Mouse (Mus musculus) forebrain, postnatal 0 days (tissue): ENCODE measurements around the gene Phactr2. TPM values are rescaled to one million over a fixed set of nuclear protein-coding genes. Genes with fewer than 3 reads are reported as not detected.

Experiments
- ATAC-seq: fragments of 200-750 bp; cut with Nextera tagmentation; 2 replicates; pipeline ENCODE4 v1.8.0; 2017; ENCODE audit warnings: mild to moderate bottlenecking, moderate library complexity
- DNase-seq: peaks from one replicate; pipeline ENCODE4 v3.0.0-alpha.2; 2015
- H3K27ac ChIP-seq: fragments of 300-500 bp; sonication (generic); 2 replicates; pipeline ENCODE4 v1.5.1; 2014; ENCODE audit warnings: low read depth, mild to moderate bottlenecking, antibody characterized with exemption, low read length, moderate library complexity, mixed read lengths
- H3K27me3 ChIP-seq: fragments of 300-500 bp; sonication (generic); 2 replicates; pipeline ENCODE4 v1.6.1; 2014; ENCODE audit warnings: mild to moderate bottlenecking, low read length, mixed read lengths; ENCODE audit not compliant: insufficient read depth
- H3K36me3 ChIP-seq: fragments of 300-500 bp; sonication (generic); 2 replicates; pipeline ENCODE4 v1.6.1; 2014; ENCODE audit warnings: mild to moderate bottlenecking, moderate library complexity; ENCODE audit not compliant: insufficient read depth
- H3K4me1 ChIP-seq: fragments of 300-500 bp; sonication (generic); 2 replicates; pipeline ENCODE4 v1.6.1; 2014; ENCODE audit warnings: antibody characterized with exemption; ENCODE audit not compliant: insufficient read depth
- H3K4me2 ChIP-seq: fragments of 300-500 bp; sonication (generic); 2 replicates; pipeline ENCODE4 v1.6.1; 2014; ENCODE audit warnings: low read depth, mild to moderate bottlenecking, moderate library complexity
- H3K4me3 ChIP-seq: fragments of 300-500 bp; sonication (generic); 2 replicates; pipeline ENCODE4 v1.5.1; 2014; ENCODE audit warnings: low read depth, low read length, mixed read lengths
- H3K9ac ChIP-seq: fragments of 300-500 bp; sonication (generic); 2 replicates; pipeline ENCODE4 v1.6.1; 2014; ENCODE audit warnings: mild to moderate bottlenecking
- H3K9me3 ChIP-seq: fragments of 300-500 bp; sonication (generic); 2 replicates; pipeline ENCODE4 v1.6.1; 2016; ENCODE audit warnings: low read length
- CTCF ChIP-seq: sonication (generic); IDR thresholded peaks from 2 replicates; pipeline ENCODE4 v1.5.1; 2016; ENCODE audit warnings: antibody characterized with exemption, control low read depth, low read depth
- WGBS: fragments of 180-500 bp; shearing (Covaris S2); extraction: QIAGEN DNeasy Blood & Tissue Kit; methylation state at CpG from one replicate; pipeline ENCODE4 v1.1.7; 2014; 5-methylcytosine and 5-hydroxymethylcytosine counted together
- polyA plus RNA-seq: library from polyadenylated mRNA; unstranded; fragments of >200 nt; fragmentation: Nextera tagmentation; extraction: Ambion mirVana; gene quantifications from 2 replicates; pipeline ENCODE4 v1.2.1, GENCODE M21; 2015
- total RNA-seq: library from RNA; depleted of rRNA; stranded (reverse); fragments of >200 nt; gene quantifications from 2 replicates; pipeline ENCODE4 v1.2.3, GENCODE M21; 2014

Phactr2 gene
- total and polyA plus RNA-seq, 2 experiments from 2014 or later: 8.1 to 10.5 TPM

DNA sequence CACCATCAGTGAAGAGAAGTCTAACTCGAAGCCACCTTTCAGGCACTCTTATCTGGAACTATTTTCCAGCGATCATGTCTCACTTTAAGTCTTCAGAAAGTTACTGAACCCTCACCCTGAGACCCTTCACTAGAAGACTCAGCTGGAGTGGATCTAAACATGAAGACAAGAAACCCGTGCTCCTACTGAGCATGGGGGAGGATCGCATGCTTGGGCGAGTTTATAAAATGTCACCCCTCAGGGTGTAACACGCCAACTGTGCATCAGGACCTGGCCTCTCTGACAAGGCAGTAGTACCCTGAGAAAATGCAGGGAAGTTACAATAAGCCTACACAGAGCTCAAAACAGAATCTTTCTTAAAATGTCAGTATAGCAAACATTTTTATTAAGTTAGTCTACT, 161.6 kb downstream of the Phactr2 start:
- H3K4me1 ChIP-seq: no peaks in the 10 kb centered on the region
- ATAC-seq (no peak), DNase-seq (no peak)
- H3K4me3 ChIP-seq: no peak overlapping the region
- H3K4me2 ChIP-seq: no peak overlapping the region
- WGBS: 49% methylated on average over 6 of the region's 6 CpGs
- no peaks in the 10 kb centered on the region for H3K9me3 ChIP-seq
- TF ChIP-seq CTCF: no peak
- no peak overlapping the region for H3K9ac ChIP-seq
- H3K27ac ChIP-seq: no peak overlapping the region
- no peaks in the 10 kb centered on the region for H3K36me3 ChIP-seq
- H3K27me3 ChIP-seq: no peaks in the 10 kb centered on the region

GRCm38 (mm10) chr10:13311612-13312011, 162.6 kb downstream of the Phactr2 start:
- no peak overlapping the region for H3K4me2 ChIP-seq
- H3K36me3 ChIP-seq: no peaks in the 10 kb centered on the region
- no peak for DNase-seq
- TF ChIP-seq CTCF: no peak
- no peak overlapping the region for H3K27ac ChIP-seq
- H3K9me3 ChIP-seq: no peaks in the 10 kb centered on the region
- no peaks in the 10 kb centered on the region for H3K4me1 ChIP-seq
- H3K9ac ChIP-seq: no peak overlapping the region
- H3K4me3 ChIP-seq: no peak overlapping the region
- no peak; the same call in 1 of the 2 replicates for ATAC-seq
- 13% methylated on average over 6 of the region's 6 CpGs for WGBS
- H3K27me3 ChIP-seq: no peaks in the 10 kb centered on the region

DNA sequence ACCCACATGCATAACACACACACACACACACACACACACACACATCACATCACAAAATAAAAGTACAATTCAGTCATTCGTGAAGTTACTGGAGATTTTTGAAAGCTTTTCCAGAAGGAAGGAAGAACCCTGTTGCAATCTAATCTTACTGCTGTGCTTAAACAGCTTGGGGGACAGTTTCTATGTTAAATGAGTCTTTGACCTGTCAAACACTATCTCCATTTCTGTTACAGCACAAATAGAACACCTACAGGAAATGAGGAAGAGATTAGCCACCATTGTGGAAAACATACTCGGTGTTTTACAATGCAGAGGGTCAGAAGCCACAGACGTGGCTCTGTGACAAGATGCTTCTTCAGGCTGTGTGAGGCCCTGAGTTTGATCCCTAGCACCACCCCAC, 164.1 kb downstream of the Phactr2 start:
- no peak for TF ChIP-seq CTCF
- H3K9ac ChIP-seq: no peak overlapping the region
- DNase-seq: no peak
- WGBS: 76% methylated on average over 3 of the region's 3 CpGs
- no peaks in the 10 kb centered on the region for H3K9me3 ChIP-seq
- ATAC-seq: no peak
- H3K4me3 ChIP-seq: no peak overlapping the region
- H3K36me3 ChIP-seq: no peaks in the 10 kb centered on the region
- no peaks in the 10 kb centered on the region for H3K27me3 ChIP-seq
- no peak overlapping the region for H3K4me2 ChIP-seq
- H3K4me1 ChIP-seq: no peaks in the 10 kb centered on the region
- H3K27ac ChIP-seq: no peak overlapping the region

GRCm38 (mm10) chr10:13304641-13305241, 169.5 kb downstream of the Phactr2 start:
- 18% methylated on average over 10 of the region's 10 CpGs for WGBS
- H3K27me3 ChIP-seq: no peaks in the 10 kb centered on the region
- H3K4me2 ChIP-seq: peak overlapping the region; percentile 19; the same call in 1 of the 2 replicates
- H3K4me1 ChIP-seq: no peaks in the 10 kb centered on the region
- no peaks in the 10 kb centered on the region for H3K36me3 ChIP-seq
- ATAC-seq (peak; percentile 78), DNase-seq (peak; percentile 68)
- no peak overlapping the region for H3K9ac ChIP-seq
- no peak overlapping the region for H3K4me3 ChIP-seq
- no peak overlapping the region for H3K27ac ChIP-seq
- TF ChIP-seq CTCF: no peak
- no peaks in the 10 kb centered on the region for H3K9me3 ChIP-seq

GRCm38 (mm10) chr10:13303271-13304265, 170.6 kb downstream of the Phactr2 start:
- H3K27me3 ChIP-seq: no peaks in the 10 kb centered on the region
- H3K4me3 ChIP-seq: no peak overlapping the region
- H3K9me3 ChIP-seq: no peaks in the 10 kb centered on the region
- H3K4me1 ChIP-seq: no peaks in the 10 kb centered on the region
- H3K9ac ChIP-seq: no peak overlapping the region
- H3K4me2 ChIP-seq: no peak overlapping the region
- no peak for DNase-seq
- 76% methylated on average over 13 of the region's 13 CpGs for WGBS
- H3K36me3 ChIP-seq: no peaks in the 10 kb centered on the region
- no peak for ATAC-seq
- TF ChIP-seq CTCF: no peak
- H3K27ac ChIP-seq: no peak overlapping the region

GRCm38 (mm10) chr10:13300601-13301000, 173.6 kb downstream of the Phactr2 start:
- H3K4me2 ChIP-seq: no peak overlapping the region
- 85% methylated on average over 6 of the region's 6 CpGs for WGBS
- no peak for ATAC-seq

DNA sequence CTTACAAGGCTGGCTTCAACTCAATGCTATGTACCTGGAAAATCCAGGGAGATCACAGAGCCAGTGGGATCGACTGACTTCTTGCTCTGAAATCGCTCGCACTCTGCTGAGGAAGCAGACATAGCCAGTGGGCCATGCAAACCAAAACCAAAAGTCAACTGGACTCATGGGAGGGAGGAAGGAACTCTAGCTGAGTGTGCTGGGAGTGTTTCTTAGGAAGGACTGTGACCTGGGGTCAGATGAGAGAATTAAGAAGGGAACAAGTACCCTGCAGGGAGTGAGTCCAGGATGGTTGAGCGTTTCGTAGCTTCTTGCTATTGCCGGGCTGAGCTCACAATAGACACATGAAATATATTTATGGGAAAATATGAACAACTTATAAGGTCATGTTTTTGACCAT, 174.0 kb downstream of the Phactr2 start:
- H3K27me3 ChIP-seq: no peaks in the 10 kb centered on the region
- no peak for TF ChIP-seq CTCF
- no peaks in the 10 kb centered on the region for H3K4me1 ChIP-seq
- H3K9me3 ChIP-seq: no peaks in the 10 kb centered on the region
- DNase-seq (no peak), ATAC-seq (no peak)
- H3K27ac ChIP-seq: no peak overlapping the region
- no peaks in the 10 kb centered on the region for H3K36me3 ChIP-seq
- H3K9ac ChIP-seq: no peak overlapping the region
- no peak overlapping the region for H3K4me3 ChIP-seq
- no peak overlapping the region for H3K4me2 ChIP-seq
- 82% methylated on average over 6 of the region's 6 CpGs for WGBS

More at GRCm38 (mm10) chr10:13300601-13301000, 173.6 kb downstream of the Phactr2 start:
- Histone ChIP-seq H3K36me3 (no peaks in the 10 kb centered on the region), H3K4me1 (no peaks in the 10 kb centered on the region), H3K4me3 (no peak overlapping the region), H3K9me3 (no peaks in the 10 kb centered on the region), H3K27ac (no peak overlapping the region), H3K27me3 (no peaks in the 10 kb centered on the region), H3K9ac (no peak overlapping the region)
- DNase-seq: no peak
- no peak for TF ChIP-seq CTCF
